Mouse (Mus musculus) testis, postnatal 14 days (tissue): ENCODE measurements around the gene Jagn1.

Experiments used
- DNase-seq: peaks from one replicate; pipeline ENCODE4 v3.0.0; 2021; ENCODE audit warnings: low spot score

Jagn1 gene

DNA sequence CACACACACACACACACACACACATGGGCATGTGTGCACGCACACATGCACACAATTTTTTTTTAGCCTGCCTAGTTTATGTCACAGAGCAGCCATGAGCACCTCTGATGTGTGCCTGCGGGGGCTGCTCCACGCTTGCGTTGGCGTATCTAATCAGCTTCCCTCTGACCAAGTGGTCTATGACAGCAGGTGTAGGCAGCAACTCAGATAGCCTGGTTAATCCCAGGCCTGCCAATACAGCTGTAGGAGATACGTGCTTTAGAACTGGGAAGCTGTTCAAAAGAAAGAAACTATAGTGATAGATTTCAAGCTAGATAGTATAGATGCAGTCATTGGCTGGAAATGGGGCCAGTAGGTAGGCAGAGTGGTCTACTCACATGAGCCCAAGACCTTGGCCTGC is 31.3 kb downstream of the Jagn1 start:
- no peak for DNase-seq

DNA sequence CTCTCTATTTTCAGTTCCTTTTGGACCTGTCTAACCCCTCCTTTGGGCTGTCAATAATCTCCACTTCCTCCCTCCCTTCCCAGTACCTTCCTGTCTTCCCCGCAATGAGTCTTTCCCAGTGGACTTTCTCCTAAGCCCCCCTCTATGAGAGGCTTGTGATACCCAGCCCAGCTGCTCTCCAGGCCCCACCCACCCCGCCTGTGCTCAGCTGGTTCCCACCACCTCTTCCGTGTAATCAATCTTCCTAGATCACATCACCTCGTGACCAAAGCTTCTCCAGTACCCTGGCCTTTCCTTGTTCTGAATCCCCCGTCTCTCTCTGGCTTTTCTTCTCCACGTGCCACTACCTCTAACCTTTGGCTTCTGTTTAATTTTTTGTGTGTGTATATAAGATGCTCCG is 35.0 kb downstream of the Jagn1 start:
- DNase-seq: no peak

GRCm38 (mm10) chr6:113478906-113479305 is 36.5 kb downstream of the Jagn1 start:
- no peak for DNase-seq

DNA sequence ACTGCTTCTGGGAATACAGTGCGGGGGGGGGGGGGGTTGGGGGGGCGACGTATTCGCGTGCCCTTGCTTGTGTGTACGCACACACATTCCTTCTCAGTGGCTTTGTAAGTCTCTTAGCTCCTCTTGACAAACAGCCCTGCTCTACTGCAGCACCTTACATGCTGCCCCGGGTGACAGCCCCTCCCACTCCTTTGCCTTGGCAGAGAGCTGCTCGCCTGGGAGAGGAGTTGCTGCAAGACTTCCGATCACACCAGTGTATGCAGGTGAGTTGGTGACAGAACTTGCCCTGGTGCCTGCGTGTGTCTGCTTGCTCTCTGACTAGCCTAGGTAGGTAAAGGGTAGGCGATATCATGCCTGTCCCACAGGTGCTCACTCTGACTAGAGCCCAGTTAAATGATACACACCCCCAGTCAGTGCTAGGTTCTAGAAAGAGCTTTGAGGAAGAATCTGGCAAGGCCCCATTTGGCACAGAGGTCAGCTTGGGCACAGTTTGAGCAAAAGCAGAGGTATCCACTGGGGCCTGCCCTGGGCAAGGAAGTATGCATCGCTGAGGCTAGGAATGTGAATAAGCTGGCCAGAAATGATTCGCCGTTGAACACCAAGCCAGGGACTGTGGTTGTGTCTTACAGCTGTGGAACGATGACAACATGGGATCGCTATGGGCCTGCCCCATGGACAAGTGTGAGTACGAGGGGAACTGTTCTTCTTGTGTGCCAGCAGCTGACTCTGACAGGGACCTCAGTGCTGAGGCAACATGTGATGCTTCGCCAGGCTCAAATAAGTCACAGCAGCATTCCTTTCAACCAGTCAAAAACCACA is 38.4 kb downstream of the Jagn1 start:
- DNase-seq: no peak

DNA sequence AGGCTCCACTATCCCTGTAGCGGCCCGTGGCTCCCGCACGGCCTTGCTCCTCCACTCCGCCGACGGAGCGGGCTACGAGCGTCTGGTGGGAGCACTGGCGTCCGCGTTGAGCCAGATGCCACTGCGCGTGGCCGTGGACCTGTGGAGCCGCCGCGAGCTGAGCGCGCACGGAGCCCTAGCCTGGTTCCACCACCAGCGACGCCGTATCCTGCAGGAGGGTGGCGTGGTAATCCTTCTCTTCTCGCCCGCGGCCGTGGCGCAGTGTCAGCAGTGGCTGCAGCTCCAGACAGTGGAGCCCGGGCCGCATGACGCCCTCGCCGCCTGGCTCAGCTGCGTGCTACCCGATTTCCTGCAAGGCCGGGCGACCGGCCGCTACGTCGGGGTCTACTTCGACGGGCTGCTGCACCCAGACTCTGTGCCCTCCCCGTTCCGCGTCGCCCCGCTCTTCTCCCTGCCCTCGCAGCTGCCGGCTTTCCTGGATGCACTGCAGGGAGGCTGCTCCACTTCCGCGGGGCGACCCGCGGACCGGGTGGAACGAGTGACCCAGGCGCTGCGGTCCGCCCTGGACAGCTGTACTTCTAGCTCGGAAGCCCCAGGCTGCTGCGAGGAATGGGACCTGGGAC is 40.2 kb downstream of the Jagn1 start:
- DNase-seq: peak; percentile 45

DNA sequence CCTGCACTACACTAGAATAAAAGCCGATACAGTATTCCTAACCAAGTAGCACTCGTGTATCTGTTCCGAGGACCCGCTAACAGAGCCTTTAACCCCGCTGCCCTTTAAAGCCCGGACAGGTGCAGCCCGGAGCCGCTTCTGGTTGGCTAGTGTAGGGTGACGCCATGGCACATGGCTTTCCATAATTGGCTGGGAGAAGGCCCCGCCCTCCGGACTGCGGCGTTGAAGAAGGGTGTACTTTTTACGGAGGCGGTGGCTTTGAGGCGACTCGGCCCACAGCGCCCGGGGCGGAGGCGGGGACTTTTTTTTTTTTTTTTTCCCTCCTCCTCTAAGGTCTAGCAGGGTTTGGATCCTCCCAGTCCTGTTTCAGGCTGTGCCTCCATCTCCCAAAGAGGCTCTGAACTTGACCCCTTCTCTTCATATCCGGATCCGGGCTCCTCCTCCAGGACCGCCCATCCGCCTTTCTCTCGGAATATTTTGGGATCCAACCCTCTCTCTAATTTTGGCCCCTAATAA is 40.8 kb downstream of the Jagn1 start, which contains the start of gene Creld1:
Creld1 (plus strand) TSS at position 198 of the 516 bp plus-strand sequence.
- DNase-seq: peak; percentile 93

GRCm38 (mm10) chr6:113483729-113484128 is 41.4 kb downstream of the Jagn1 start:
- no peak for DNase-seq

DNA sequence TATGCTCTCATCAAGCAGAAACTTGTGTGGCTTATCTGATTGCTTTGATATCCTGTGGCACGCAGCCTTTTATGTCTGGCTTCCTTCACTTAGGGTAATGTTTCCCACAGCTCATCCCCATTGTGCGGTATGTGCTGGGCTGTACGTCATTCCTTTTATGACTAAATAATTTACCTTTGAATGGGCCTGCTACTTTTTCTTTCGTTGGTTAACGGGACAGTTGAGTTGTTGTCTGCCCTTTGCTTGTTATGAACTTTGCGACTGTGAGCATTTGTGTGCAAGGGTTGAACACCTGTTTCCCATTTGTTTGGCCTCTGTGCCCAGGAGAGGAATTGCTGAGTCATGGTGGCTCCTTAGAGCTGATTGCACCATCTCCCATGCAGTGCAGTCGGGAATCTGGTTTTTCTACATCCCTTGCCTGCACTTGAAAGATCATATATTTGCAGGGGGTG is 44.8 kb downstream of the Jagn1 start:
- DNase-seq: no peak

DNA sequence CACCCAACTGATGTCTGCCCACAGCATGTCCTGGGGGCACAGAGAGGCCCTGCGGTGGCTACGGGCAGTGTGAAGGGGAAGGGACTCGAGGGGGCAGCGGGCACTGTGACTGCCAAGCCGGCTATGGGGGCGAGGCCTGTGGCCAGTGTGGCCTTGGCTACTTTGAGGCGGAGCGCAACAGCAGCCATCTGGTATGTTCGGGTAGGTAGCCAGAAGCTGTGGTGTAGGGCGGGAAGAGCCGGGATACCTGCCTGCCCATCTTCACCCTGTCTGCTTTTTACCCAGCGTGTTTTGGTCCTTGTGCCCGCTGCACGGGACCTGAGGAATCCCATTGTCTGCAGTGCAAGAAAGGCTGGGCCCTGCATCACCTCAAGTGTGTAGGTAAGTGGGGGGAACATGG is 47.0 kb downstream of the Jagn1 start:
- DNase-seq: no peak

DNA sequence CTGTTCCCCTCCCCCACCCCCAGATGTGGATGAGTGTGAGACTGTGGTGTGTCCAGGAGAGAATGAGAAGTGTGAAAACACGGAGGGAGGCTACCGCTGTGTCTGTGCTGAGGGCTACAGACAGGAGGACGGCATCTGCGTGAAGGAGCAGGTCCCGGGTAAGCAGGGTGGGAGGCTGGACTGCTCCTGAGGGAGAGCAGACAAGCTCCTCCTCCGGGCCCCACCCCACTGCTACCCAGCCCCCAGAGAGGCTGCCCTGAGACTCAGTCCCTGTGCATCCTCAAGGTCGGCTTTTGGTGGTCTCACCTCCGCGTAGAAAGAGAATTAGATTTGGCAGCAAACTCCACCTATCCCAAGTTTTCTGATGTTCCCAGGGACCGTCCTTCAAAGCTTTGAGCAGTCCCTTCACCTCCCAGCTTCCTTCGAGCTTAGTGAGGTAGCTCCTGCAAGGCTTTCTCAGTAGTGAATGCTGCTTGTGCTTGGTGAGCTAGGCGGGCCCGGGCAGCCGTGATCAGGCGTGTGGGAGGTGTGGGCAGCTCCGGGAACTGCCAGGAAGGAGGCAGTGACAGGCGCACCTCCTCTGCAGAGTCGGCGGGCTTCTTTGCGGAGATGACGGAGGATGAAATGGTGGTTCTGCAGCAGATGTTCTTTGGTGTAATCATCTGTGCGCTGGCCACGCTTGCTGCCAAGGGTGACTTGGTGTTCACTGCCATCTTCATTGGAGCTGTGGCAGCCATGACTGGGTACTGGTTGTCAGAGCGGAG is 49.9 kb downstream of the Jagn1 start:
- DNase-seq: no peak

- DNase-seq: peak; percentile 87
Observed at GRCm38 (mm10) chr6:113494258-113494788, 52.0 kb downstream of the Jagn1 start.

DNA sequence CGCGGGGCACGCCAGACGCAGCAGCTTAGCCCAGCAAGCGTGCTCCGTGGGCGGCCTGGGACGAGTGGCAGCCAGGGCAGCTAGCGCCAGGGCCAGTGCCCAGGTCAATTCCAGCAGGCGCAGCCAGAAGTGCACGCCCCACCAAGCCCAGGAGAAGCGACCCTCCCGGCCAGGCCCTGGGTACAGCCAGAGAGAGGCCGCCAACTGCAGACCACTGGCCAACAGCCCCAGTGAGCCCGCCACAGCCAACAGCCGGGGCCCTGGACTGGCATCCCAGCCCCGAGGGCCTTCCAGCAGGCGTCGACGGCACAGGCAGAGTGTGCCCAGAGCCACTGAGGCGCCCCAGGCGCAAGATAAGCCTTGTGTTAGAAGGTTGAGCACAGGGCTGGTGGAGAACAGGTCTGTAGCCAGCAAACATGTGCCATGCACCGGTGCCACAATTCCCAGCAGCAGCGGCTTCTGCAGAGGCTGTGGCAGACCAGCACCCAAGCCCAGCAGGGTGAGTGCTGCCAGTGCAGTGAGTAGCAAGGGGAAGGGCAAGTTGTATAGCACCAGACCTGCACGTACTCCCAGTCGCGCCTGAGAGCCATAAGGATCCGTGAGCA is 52.8 kb downstream of the Jagn1 start:
- no peak for DNase-seq
